Mouse (Mus musculus) small intestine, adult 2 months (tissue): ENCODE measurements at regions not wholly inside any gene's neighbourhood (a gene's known extent, or its start where the extent isn't known, plus 50 kb on each side); places are given as distances from the start of the nearest gene placed in this dataset.
"Not testable (repeated sequence)": the region's sequence is repeated elsewhere in the genome, so short reads cannot be mapped to it uniquely, and the experiment has no call there.

ENCODE experiments used
- H3K27ac ChIP-seq: fragments of 200-500 bp; 2 replicates; pipeline ENCODE4 v1.5.1; 2012; ENCODE audit warnings: low read depth, low read length, control low read depth, inconsistent platforms; ENCODE audit not compliant: insufficient read depth
- H3K27me3 ChIP-seq: fragments of 200-500 bp; 2 replicates; pipeline ENCODE4 v1.6.1; 2012; ENCODE audit warnings: mild to moderate bottlenecking, moderate library complexity, low read length, inconsistent platforms; ENCODE audit not compliant: control insufficient read depth, insufficient read depth
- H3K36me3 ChIP-seq: fragments of 200-500 bp; 2 replicates; pipeline ENCODE4 v1.6.1; 2012; ENCODE audit warnings: mild to moderate bottlenecking, low read length, control low read depth, inconsistent platforms; ENCODE audit not compliant: control insufficient read depth, insufficient read depth
- H3K4me1 ChIP-seq: fragments of 200-500 bp; 2 replicates; pipeline ENCODE4 v1.6.1; 2012; ENCODE audit warnings: low read length, inconsistent platforms, mixed read lengths; ENCODE audit not compliant: control insufficient read depth, insufficient read depth, insufficient read length
- H3K4me3 ChIP-seq: fragments of 200-500 bp; 2 replicates; pipeline ENCODE4 v1.5.1; 2012; ENCODE audit warnings: low read depth, mild to moderate bottlenecking, control low read depth, inconsistent platforms, low read length, moderate library complexity
- CTCF ChIP-seq: fragments of 200-500 bp; IDR thresholded peaks from 2 replicates; pipeline ENCODE4 v1.5.1; 2012; ENCODE audit warnings: low read depth, mild to moderate bottlenecking, control low read depth, inconsistent platforms, low read length, moderate library complexity, mixed read lengths; ENCODE audit not compliant: insufficient replicate concordance, insufficient read length; ENCODE audit errors: extremely low read depth
- POLR2A ChIP-seq: fragments of 200-500 bp; IDR thresholded peaks from 2 replicates; pipeline ENCODE4 v1.6.1; 2012; ENCODE audit warnings: low read depth, mild to moderate bottlenecking, control low read depth, inconsistent platforms, low read length, moderate library complexity
- WGBS: fragments of 180-500 bp; shearing (Covaris S2); methylation state at CpG from one replicate; pipeline ENCODE4 v1.1.7; 2018; 5-methylcytosine and 5-hydroxymethylcytosine counted together

- 95% methylated on average over 4 of the region's 4 CpGs for WGBS
- Histone ChIP-seq H3K4me1 (no peaks in the 10 kb centered on the region), H3K36me3 (no peaks in the 10 kb centered on the region), H3K27me3 (no peaks in the 10 kb centered on the region), H3K27ac (no peak overlapping the region), H3K4me3 (no peak overlapping the region)
- TF ChIP-seq CTCF (no peak), POLR2A (no peak)
These were observed 60.6 kb upstream of the Helt start for GRCm38 (mm10) chr8:46355066-46355465.

- WGBS, result 91% methylated on average over 9 of the region's 9 CpGs
- not testable (repeated sequence) for H3K4me3 ChIP-seq, H3K27me3 ChIP-seq, H3K27ac ChIP-seq, H3K4me1 ChIP-seq, H3K36me3 ChIP-seq
These were observed 63.5 kb upstream of the Helt start for GRCm38 (mm10) chr8:46357961-46358360.

GRCm38 (mm10) chr8:46362871-46363306 lies 68.4 kb upstream of the Helt start:
- no peak overlapping the region for H3K27ac ChIP-seq

GRCm38 (mm10) chr8:46365711-46366110 lies 71.2 kb upstream of the Helt start:
- no peaks in the 10 kb centered on the region for H3K4me1 ChIP-seq
- no peaks in the 10 kb centered on the region for H3K27me3 ChIP-seq
- H3K36me3 ChIP-seq, result no peaks in the 10 kb centered on the region
- H3K27ac ChIP-seq, result no peak overlapping the region
- WGBS, result 85% methylated on average over 5 of the region's 5 CpGs
- TF ChIP-seq CTCF, result no peak
- TF ChIP-seq POLR2A, result no peak
- H3K4me3 ChIP-seq, result no peak overlapping the region

More at GRCm38 (mm10) chr8:46362871-46363306, 68.4 kb upstream of the Helt start:
- H3K4me1 ChIP-seq, result no peaks in the 10 kb centered on the region
- 97% methylated on average over 2 of the region's 2 CpGs for WGBS
- TF ChIP-seq CTCF (no peak), POLR2A (no peak)
- H3K27me3 ChIP-seq, result no peaks in the 10 kb centered on the region
- H3K36me3 ChIP-seq, result no peaks in the 10 kb centered on the region
- no peak overlapping the region for H3K4me3 ChIP-seq

- no peaks in the 10 kb centered on the region for H3K27me3 ChIP-seq
- TF ChIP-seq CTCF (no peak), POLR2A (no peak)
- H3K4me1 ChIP-seq, result no peaks in the 10 kb centered on the region
- H3K4me3 ChIP-seq, result no peak overlapping the region
- no peak overlapping the region for H3K27ac ChIP-seq
- H3K36me3 ChIP-seq, result no peaks in the 10 kb centered on the region
- WGBS, result 68% methylated on average over 3 of the region's 3 CpGs
These were observed 72.7 kb upstream of the Helt start for GRCm38 (mm10) chr8:46367125-46367524.

GRCm38 (mm10) chr8:46374092-46374491 lies 79.6 kb upstream of the Helt start:
- 37% methylated on average over 4 of the region's 4 CpGs for WGBS
- Histone ChIP-seq H3K4me1 (no peaks in the 10 kb centered on the region), H3K36me3 (no peaks in the 10 kb centered on the region), H3K27ac (no peak overlapping the region), H3K4me3 (no peak overlapping the region), H3K27me3 (no peaks in the 10 kb centered on the region)
- TF ChIP-seq POLR2A (no peak), CTCF (no peak)

- H3K36me3 ChIP-seq, result no peaks in the 10 kb centered on the region
- TF ChIP-seq POLR2A (no peak), CTCF (no peak)
- H3K4me3 ChIP-seq, result no peak overlapping the region
- no peaks in the 10 kb centered on the region for H3K4me1 ChIP-seq
- H3K27ac ChIP-seq, result no peak overlapping the region
- H3K27me3 ChIP-seq, result no peaks in the 10 kb centered on the region
- 81% methylated on average over 2 of the region's 2 CpGs for WGBS
These were observed 81.5 kb upstream of the Helt start for GRCm38 (mm10) chr8:46375986-46376385.

GRCm38 (mm10) chr8:46384926-46385325 lies 85.9 kb upstream of the Acsl1 start:
- Histone ChIP-seq H3K27ac (0 out of 2 replicates have a peak overlapping the region, but pooled peaks have one; percentile 1), H3K4me1 (peaks cover 23% of the 10 kb centered on the region), H3K36me3 (no peaks in the 10 kb centered on the region), H3K4me3 (no peak overlapping the region), H3K27me3 (no peaks in the 10 kb centered on the region)
- 30% methylated on average over 7 of the region's 7 CpGs for WGBS
- no peak for TF ChIP-seq CTCF
